Mouse (Mus musculus) neural tube, embryonic 13.5 days (tissue): ENCODE results near the gene Tfam. TPM values are rescaled to one million over a fixed set of nuclear protein-coding genes. Genes with fewer than 3 reads are reported as not detected.

Source experiments
- ATAC-seq: fragments of 200-750 bp; cut with Nextera tagmentation; 2 replicates; pipeline ENCODE4 v1.8.0; 2017; ENCODE audit warnings: low read depth, mild to moderate bottlenecking, moderate TSS enrichment, moderate library complexity
- H3K27ac ChIP-seq: fragments of 300-500 bp; sonication (generic); replicated peaks from 2 replicates; pipeline ENCODE4 v1.5.1; 2015; ENCODE audit warnings: moderate library complexity, mild to moderate bottlenecking, inconsistent platforms
- H3K27me3 ChIP-seq: fragments of 300-500 bp; sonication (generic); 2 replicates; pipeline ENCODE4 v1.6.1; 2015; ENCODE audit warnings: mild to moderate bottlenecking, inconsistent platforms
- H3K36me3 ChIP-seq: fragments of 300-500 bp; sonication (generic); 2 replicates; pipeline ENCODE4 v1.6.1; 2015; ENCODE audit warnings: mild to moderate bottlenecking, inconsistent platforms
- H3K4me1 ChIP-seq: fragments of 300-500 bp; sonication (generic); replicated peaks from 2 replicates; pipeline ENCODE4 v1.6.1; 2015; ENCODE audit warnings: inconsistent platforms
- H3K4me2 ChIP-seq: fragments of 300-500 bp; sonication (generic); 2 replicates; pipeline ENCODE4 v1.6.1; 2015; ENCODE audit warnings: inconsistent platforms, mild to moderate bottlenecking, moderate library complexity
- H3K4me3 ChIP-seq: fragments of 300-500 bp; sonication (generic); 2 replicates; pipeline ENCODE4 v1.5.1; 2015; ENCODE audit warnings: mild to moderate bottlenecking, inconsistent platforms
- H3K9ac ChIP-seq: fragments of 300-500 bp; sonication (generic); 2 replicates; pipeline ENCODE4 v1.6.1; 2015; ENCODE audit warnings: moderate library complexity, mild to moderate bottlenecking, inconsistent platforms
- H3K9me3 ChIP-seq: fragments of 300-500 bp; sonication (generic); 2 replicates; pipeline ENCODE4 v1.6.1; 2016; ENCODE audit warnings: inconsistent platforms
- whole genome bisulfite sequencing: fragments of 180-500 bp; shearing (Covaris S2); methylation state at CpG from one replicate; pipeline ENCODE4 v1.1.7; 2015; 5-methylcytosine and 5-hydroxymethylcytosine counted together
- polyA plus RNA-seq: library from polyadenylated mRNA; unstranded; fragments of >200 nt; fragmentation: Nextera tagmentation; extraction: Ambion mirVana; gene quantifications from 2 replicates; pipeline ENCODE4 v1.2.1, GENCODE M21; 2015

Gene Tfam
- polyA plus RNA-seq = 56.6 and 69.5 TPM in 2 replicates

GRCm38 (mm10) chr10:71238240-71238554, at the start of gene Tfam:
Gene Tfam (minus strand): TSS chr10:71238280.
- WGBS = 4% methylated on average over 7 of the region's 7 CpGs
- no peaks in the 10 kb centered on the region for H3K9me3 ChIP-seq
- H3K9ac ChIP-seq = peak within 1 kb of the TSS; percentile 89
- H3K27me3 ChIP-seq = no peaks in the 10 kb centered on the region
- peak within 1 kb of the TSS; percentile 95 for H3K4me2 ChIP-seq
- H3K27ac ChIP-seq = peak within 1 kb of the TSS; percentile 75
- no peak for ATAC-seq
- H3K4me1 ChIP-seq = peaks cover 20% of the 10 kb centered on the region
- H3K4me3 ChIP-seq = peak within 1 kb of the TSS; percentile 95
- peaks cover 21% of the 10 kb centered on the region for H3K36me3 ChIP-seq

- 0% methylated on average over 48 of the region's 50 CpGs for WGBS
- H3K27me3 ChIP-seq = no peaks in the 10 kb centered on the region
- ATAC-seq = peak; percentile 97
These were observed 47.1 kb upstream of the Tfam start, which contains the start of gene Ube2d1 for GRCm38 (mm10) chr10:71285126-71285580. Gene Ube2d1 (minus strand): TSS chr10:71285262.

GRCm38 (mm10) chr10:71284511-71285125, 46.5 kb upstream of the Tfam start:
- Histone ChIP-seq H3K27ac (peak overlapping the region; percentile 93), H3K4me2 (peak overlapping the region; percentile 70), H3K9ac (peak overlapping the region; percentile 99), H3K9me3 (no peaks in the 10 kb centered on the region), H3K4me3 (peak overlapping the region; percentile 97), H3K27me3 (no peaks in the 10 kb centered on the region), H3K4me1 (peaks cover 50% of the 10 kb centered on the region), H3K36me3 (no peaks in the 10 kb centered on the region)
- peak; percentile 86 for ATAC-seq
- under 1% methylated on average over 39 of the region's 41 CpGs for WGBS

More at GRCm38 (mm10) chr10:71285126-71285580, 47.1 kb upstream of the Tfam start, which contains the start of gene Ube2d1:
- Histone ChIP-seq H3K4me3 (peak within 1 kb of the TSS; percentile 97), H3K4me1 (peaks cover 45% of the 10 kb centered on the region), H3K9ac (peak within 1 kb of the TSS; percentile 99), H3K4me2 (peak within 1 kb of the TSS; percentile 70), H3K36me3 (no peaks in the 10 kb centered on the region), H3K9me3 (no peaks in the 10 kb centered on the region), H3K27ac (peak within 1 kb of the TSS; percentile 93)

GRCm38 (mm10) chr10:71284131-71284510, 46.0 kb upstream of the Tfam start:
- Histone ChIP-seq H3K36me3 (no peaks in the 10 kb centered on the region), H3K27ac (peak overlapping the region; percentile 93), H3K27me3 (no peaks in the 10 kb centered on the region), H3K9ac (peak overlapping the region; percentile 99), H3K9me3 (no peaks in the 10 kb centered on the region), H3K4me1 (peaks cover 54% of the 10 kb centered on the region), H3K4me3 (peak overlapping the region; percentile 97), H3K4me2 (peak overlapping the region; percentile 70)
- WGBS = 6% methylated on average over 8 of the region's 8 CpGs
- no peak for ATAC-seq

GRCm38 (mm10) chr10:71273008-71273739, 35.1 kb upstream of the Tfam start:
- 0 out of 2 replicates have a peak overlapping the region, but pooled peaks have one; percentile 5 for H3K4me2 ChIP-seq
- no peaks in the 10 kb centered on the region for H3K27me3 ChIP-seq
- H3K4me3 ChIP-seq = no peak overlapping the region
- H3K9ac ChIP-seq = 0 out of 2 replicates have a peak overlapping the region, but pooled peaks have one; percentile 3
- no peaks in the 10 kb centered on the region for H3K36me3 ChIP-seq
- WGBS = 12% methylated on average over 9 of the region's 9 CpGs
- H3K9me3 ChIP-seq = no peaks in the 10 kb centered on the region
- peaks cover 28% of the 10 kb centered on the region for H3K4me1 ChIP-seq
- H3K27ac ChIP-seq = peak overlapping the region; percentile 77
- peak; percentile 51 for ATAC-seq

GRCm38 (mm10) chr10:71267973-71268372, 29.9 kb upstream of the Tfam start:
- ATAC-seq = no peak
- WGBS = 85% methylated on average over 2 of the region's 2 CpGs
- Histone ChIP-seq H3K4me3 (no peak overlapping the region), H3K9ac (no peak overlapping the region), H3K4me1 (peaks cover 58% of the 10 kb centered on the region), H3K36me3 (no peaks in the 10 kb centered on the region), H3K9me3 (no peaks in the 10 kb centered on the region), H3K4me2 (no peak overlapping the region), H3K27ac (no peak overlapping the region), H3K27me3 (no peaks in the 10 kb centered on the region)

- Histone ChIP-seq H3K4me2 (no peak overlapping the region), H3K4me1 (peaks cover 58% of the 10 kb centered on the region), H3K4me3 (no peak overlapping the region), H3K9me3 (no peaks in the 10 kb centered on the region), H3K36me3 (no peaks in the 10 kb centered on the region), H3K9ac (no peak overlapping the region), H3K27ac (no peak overlapping the region), H3K27me3 (no peaks in the 10 kb centered on the region)
- no peak for ATAC-seq
- WGBS = 73% methylated on average over 11 of the region's 11 CpGs
These were observed 29.4 kb upstream of the Tfam start for GRCm38 (mm10) chr10:71267511-71267910.

GRCm38 (mm10) chr10:71265067-71265466, 27.0 kb upstream of the Tfam start:
- WGBS = 93% methylated on average over 4 of the region's 4 CpGs
- Histone ChIP-seq H3K4me2 (no peak overlapping the region), H3K27ac (no peak overlapping the region), H3K9me3 (no peaks in the 10 kb centered on the region), H3K27me3 (no peaks in the 10 kb centered on the region), H3K9ac (no peak overlapping the region), H3K4me3 (no peak overlapping the region), H3K36me3 (peaks cover 15% of the 10 kb centered on the region; the same call in 1 of the 2 replicates), H3K4me1 (peaks cover 70% of the 10 kb centered on the region)
- no peak for ATAC-seq

- H3K9ac ChIP-seq = no peak overlapping the region
- H3K27me3 ChIP-seq = no peaks in the 10 kb centered on the region
- no peak overlapping the region for H3K4me3 ChIP-seq
- peaks cover 45% of the 10 kb centered on the region for H3K36me3 ChIP-seq
- ATAC-seq = 0 out of 2 replicates have a peak, but pooled peaks have one; percentile 30
- 73% methylated on average over 8 of the region's 8 CpGs for WGBS
- H3K4me2 ChIP-seq = no peak overlapping the region
- no peaks in the 10 kb centered on the region for H3K9me3 ChIP-seq
- peaks cover 54% of the 10 kb centered on the region for H3K4me1 ChIP-seq
- H3K27ac ChIP-seq = peak overlapping the region; percentile 28; the same call in 1 of the 2 replicates
These were observed 23.6 kb upstream of the Tfam start for GRCm38 (mm10) chr10:71261637-71262036.

GRCm38 (mm10) chr10:71258943-71259342, 20.9 kb upstream of the Tfam start:
- Histone ChIP-seq H3K27me3 (no peaks in the 10 kb centered on the region), H3K4me1 (peaks cover 36% of the 10 kb centered on the region), H3K4me3 (no peak overlapping the region), H3K27ac (no peak overlapping the region), H3K4me2 (no peak overlapping the region), H3K9me3 (no peaks in the 10 kb centered on the region), H3K36me3 (peaks cover 68% of the 10 kb centered on the region), H3K9ac (no peak overlapping the region)
- no peak for ATAC-seq
- WGBS = 68% methylated on average over 5 of the region's 5 CpGs

- WGBS = 86% methylated on average over 8 of the region's 8 CpGs
- no peak overlapping the region for H3K4me3 ChIP-seq
- no peak overlapping the region for H3K9ac ChIP-seq
- peaks cover 32% of the 10 kb centered on the region for H3K4me1 ChIP-seq
- no peak overlapping the region for H3K27ac ChIP-seq
- H3K4me2 ChIP-seq = no peak overlapping the region
- H3K36me3 ChIP-seq = peaks cover 68% of the 10 kb centered on the region
- H3K27me3 ChIP-seq = no peaks in the 10 kb centered on the region
- no peaks in the 10 kb centered on the region for H3K9me3 ChIP-seq
- no peak for ATAC-seq
These were observed 20.4 kb upstream of the Tfam start for GRCm38 (mm10) chr10:71258516-71258915.

- Histone ChIP-seq H3K4me1 (no peaks in the 10 kb centered on the region), H3K27me3 (no peaks in the 10 kb centered on the region), H3K4me3 (no peak overlapping the region), H3K36me3 (peaks cover 34% of the 10 kb centered on the region), H3K27ac (no peak overlapping the region), H3K4me2 (no peak overlapping the region), H3K9ac (no peak overlapping the region), H3K9me3 (no peaks in the 10 kb centered on the region)
- no peak for ATAC-seq
- 74% methylated on average over 4 of the region's 4 CpGs for WGBS
These were observed 15.1 kb upstream of the Tfam start for GRCm38 (mm10) chr10:71253147-71253546.
